9 mouse cellular contexts compared by ENCODE assay signal in the genomic region with DNA sequence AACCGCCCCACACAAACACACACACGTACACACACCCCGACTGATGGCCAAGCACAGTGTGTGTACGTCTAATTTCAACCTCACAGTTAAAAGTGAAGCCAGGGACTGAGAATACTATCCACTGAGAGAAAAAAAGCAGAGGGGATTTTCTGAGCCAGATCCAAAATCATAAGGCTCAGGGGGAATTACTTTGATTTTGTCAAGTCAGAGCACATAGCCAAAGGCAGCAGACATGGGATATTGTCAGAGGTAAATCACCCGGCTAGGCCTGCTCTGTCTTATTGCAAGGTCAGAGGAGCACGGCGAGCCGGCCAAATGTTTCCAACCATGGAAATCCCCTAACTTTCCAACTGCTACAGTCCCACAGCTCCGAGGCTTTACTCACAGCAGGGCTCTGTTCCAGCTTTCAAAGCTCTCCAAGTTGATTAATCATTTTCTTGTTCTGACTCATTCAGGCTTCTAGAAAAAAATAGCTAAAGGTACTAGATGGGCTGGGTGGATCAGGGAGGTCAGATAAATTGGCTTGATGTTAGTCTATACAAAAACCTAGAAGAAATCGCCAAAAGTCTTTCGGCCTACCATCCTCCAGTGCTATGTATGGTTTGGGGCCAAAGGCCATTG.
DNase-seq lines count a peak whose midpoint lies in the region; ATAC-seq and TF ChIP-seq lines count a peak whose summit lies in the region.
"Had no signal": no experiment of that assay in that cellular context is flagged by ENCODE, and none has a peak within 500 bp of the region (broad histone marks: within the 10 kb centered on the region; RNA-seq: fewer than 3 reads in every experiment).

No protein-coding gene starts in this region.

- no peaks in the 10 kb centered on the region for H3K27me3 ChIP-seq in neural tube, embryonic 13.5 days
- no peaks in the 10 kb centered on the region for H3K27me3 ChIP-seq in midbrain, postnatal 0 days (ENCODE audit: insufficient read depth, low read length)
- H3K27me3 ChIP-seq: megakaryocyte, embryonic 14.5 days had no signal

- H3K4me1 ChIP-seq in neural tube, embryonic 13.5 days (replicated peaks) = peaks cover 25% of the 10 kb centered on the region
- no peaks in the 10 kb centered on the region for H3K4me1 ChIP-seq in midbrain, postnatal 0 days (ENCODE audit: insufficient read depth, low read length)
- H3K4me1 ChIP-seq: megakaryocyte, embryonic 14.5 days had no signal

- whole genome bisulfite sequencing in neural tube, embryonic 13.5 days = 31% methylated on average over 11 of the region's 11 CpGs
- WGBS in midbrain, postnatal 0 days = 34% methylated on average over 11 of the region's 11 CpGs

- no peak for DNase-seq in neural tube, embryonic 10.5 days (ENCODE audit: extremely low spot score, low spot score)
- DNase-seq in adrenal gland, postnatal 25 days = peak; percentile 75
- peak; percentile 89 to 90 for DNase-seq in heart, adult 9 months (ENCODE audit: low spot score in 2 of 2)
- peak; percentile 89 for DNase-seq in kidney, postnatal 10 days
- peak; percentile 57 for DNase-seq in midbrain, postnatal 0 days (ENCODE audit: low spot score)
- no peak for DNase-seq in thymus, postnatal 0 days (ENCODE audit: low spot score)

- no peaks in the 10 kb centered on the region for H3K9me3 ChIP-seq in neural tube, embryonic 13.5 days
- H3K9me3 ChIP-seq in midbrain, postnatal 0 days (ENCODE audit: low read length) = no peaks in the 10 kb centered on the region
- H3K9me3 ChIP-seq: megakaryocyte, embryonic 14.5 days had no signal

- no peak for ATAC-seq in neural tube, embryonic 13.5 days (ENCODE audit: low read depth)
- no peak for ATAC-seq in midbrain, postnatal 0 days (ENCODE audit: low FRiP score)
- ATAC-seq in erythroid progenitor cell, adult 5-6 weeks (replicated peaks; ENCODE audit: low FRiP score, poor library complexity, severe bottlenecking) = no peak

- no peak overlapping the region for H3K9ac ChIP-seq in neural tube, embryonic 13.5 days
- H3K9ac ChIP-seq in midbrain, postnatal 0 days (replicated peaks; ENCODE audit: low read length, poor library complexity, severe bottlenecking) = no peak overlapping the region

- no peak for TF ChIP-seq CTCF in midbrain, postnatal 0 days (IDR thresholded peaks at IDR 0.05)

- no peaks in the 10 kb centered on the region for H3K36me3 ChIP-seq in neural tube, embryonic 13.5 days
- H3K36me3 ChIP-seq in midbrain, postnatal 0 days (ENCODE audit: insufficient read depth, low read length) = no peaks in the 10 kb centered on the region

- no peak overlapping the region for H3K4me3 ChIP-seq in neural tube, embryonic 13.5 days
- no peak overlapping the region for H3K4me3 ChIP-seq in midbrain, postnatal 0 days (ENCODE audit: low read depth, low read length)
- H3K4me3 ChIP-seq: megakaryocyte, embryonic 14.5 days had no signal

- 0 out of 2 replicates have a peak overlapping the region, but pooled peaks have one; percentile 10 for H3K27ac ChIP-seq in neural tube, embryonic 13.5 days (replicated peaks)
- no peak overlapping the region for H3K27ac ChIP-seq in midbrain, postnatal 0 days (ENCODE audit: low read depth, low read length)

- no peak overlapping the region for H3K4me2 ChIP-seq in neural tube, embryonic 13.5 days
- no peak overlapping the region for H3K4me2 ChIP-seq in midbrain, postnatal 0 days (ENCODE audit: low read depth, low read length, poor library complexity, severe bottlenecking)

Comparison
In these comparisons a context has a peak if more than half of its experiments do, and no peak if none do; other contexts are left out.
1. DNase-seq: peak in adrenal gland, postnatal 25 days (single experiment), heart, adult 9 months (2 of 2), kidney, postnatal 10 days (single experiment) and midbrain, postnatal 0 days (single experiment); none in neural tube, embryonic 10.5 days (single experiment) and thymus, postnatal 0 days (single experiment).